Mouse (Mus musculus): ENCODE results near the gene Tmem135.

GRCm38 (mm10) chr7:89433893-89434616 lies 30.0 kb upstream of the Tmem135 start:
- TF ChIP-seq CTCF (IDR thresholded peaks at IDR 0.05; ENCODE audit: low read depth, low read length) (no peak), GATA1 (IDR thresholded peaks at IDR 0.05; ENCODE audit: borderline replicate concordance, low read length) (no peak), TAL1 (conservative IDR thresholded peaks at IDR 0.05; ENCODE audit: low read depth, low read length) (no peak), POLR2AphosphoS5 (IDR thresholded peaks at IDR 0.05; ENCODE audit: insufficient replicate concordance, low read depth, low read length) (no peak)

All from G1E (cell line).